Mouse (Mus musculus): Measurements from ENCODE around the gene Tbc1d22b. TPM values are rescaled to one million over a fixed set of nuclear protein-coding genes. Genes with fewer than 3 reads are reported as not detected.

The Tbc1d22b gene
- 53.5 TPM for total RNA-seq (2023)

DNA sequence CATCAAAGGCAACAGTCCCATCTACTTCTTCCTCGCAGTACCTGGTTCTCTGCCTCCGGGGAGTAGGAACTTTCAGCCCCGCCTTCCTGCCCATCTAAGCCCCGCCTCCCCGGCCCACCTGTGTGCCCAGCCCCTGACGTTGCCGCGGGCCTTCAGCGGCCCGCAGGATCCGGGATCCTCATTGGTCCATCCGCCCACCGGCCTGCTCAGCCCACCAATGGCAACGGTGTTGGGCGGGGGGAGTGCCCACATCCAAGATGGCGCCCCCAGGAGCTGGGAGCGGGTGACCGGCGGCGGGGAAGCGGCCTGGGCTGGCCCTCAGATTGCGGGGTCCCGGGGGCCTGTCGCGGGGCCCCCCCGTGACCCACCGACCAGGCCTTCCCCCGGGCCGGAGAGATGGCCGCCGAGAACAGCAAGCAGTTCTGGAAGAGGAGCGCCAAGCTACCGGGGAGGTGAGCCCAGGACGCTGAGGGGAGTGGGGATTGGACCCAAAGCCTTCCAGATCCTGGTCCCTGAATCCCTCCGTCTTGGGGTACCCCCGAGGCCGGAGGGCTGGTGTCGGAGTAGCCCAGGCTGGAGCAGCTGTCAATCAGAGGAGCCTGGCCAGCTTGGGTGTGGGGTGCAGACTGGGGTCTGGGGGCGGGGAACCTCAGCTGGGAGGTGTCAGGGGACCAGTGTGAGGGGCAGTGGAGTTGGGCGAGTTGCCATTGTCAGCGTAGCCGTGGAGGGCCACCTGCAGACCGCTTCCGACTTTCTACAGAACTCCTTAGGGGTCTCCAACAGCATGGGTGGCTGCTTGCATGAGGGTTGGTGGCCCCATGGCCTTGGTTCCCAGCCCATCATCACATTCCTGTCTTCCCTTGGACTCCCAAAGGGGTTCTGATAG lies at the start of gene Tbc1d22b, which contains the start of gene Gm17657:
Gene Tbc1d22b, plus strand, starts transcription at position 243 of the 886 bp plus-strand sequence.
Gene Gm17657, minus strand, starts transcription at position 96 of the 886 bp plus-strand sequence.

DNA sequence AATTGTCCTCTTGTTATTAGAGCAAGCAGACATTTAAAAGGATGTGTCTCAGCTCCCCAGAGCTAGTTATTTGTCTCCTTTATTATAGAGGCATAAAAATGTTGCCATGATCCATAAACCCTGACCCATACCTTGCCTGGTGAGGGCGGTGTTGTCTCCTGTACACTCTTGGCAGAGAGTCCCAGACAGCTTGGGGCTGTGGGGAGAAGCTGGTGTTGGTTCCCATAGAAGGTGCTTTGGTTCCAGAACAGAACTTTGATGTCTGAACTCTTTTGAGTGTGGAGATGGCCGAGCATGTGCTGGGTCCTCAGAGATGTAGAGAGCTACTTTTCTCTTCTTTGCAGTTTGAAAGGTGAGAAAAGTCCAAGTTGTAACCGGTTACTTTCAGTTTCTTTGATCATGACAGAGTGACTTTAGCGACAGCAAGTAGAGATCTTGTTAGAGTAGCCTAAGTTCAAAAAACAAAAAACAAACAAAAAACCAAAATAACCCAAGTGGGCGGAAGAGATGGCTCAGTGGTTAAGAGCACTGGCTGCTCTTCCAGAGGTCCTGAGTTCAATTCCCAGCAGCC lies 2.7 kb downstream of the Tbc1d22b start, which contains the start of gene Tmem217:
Gene Tmem217, minus strand, starts transcription at position 224 of the 571 bp plus-strand sequence.

DNA sequence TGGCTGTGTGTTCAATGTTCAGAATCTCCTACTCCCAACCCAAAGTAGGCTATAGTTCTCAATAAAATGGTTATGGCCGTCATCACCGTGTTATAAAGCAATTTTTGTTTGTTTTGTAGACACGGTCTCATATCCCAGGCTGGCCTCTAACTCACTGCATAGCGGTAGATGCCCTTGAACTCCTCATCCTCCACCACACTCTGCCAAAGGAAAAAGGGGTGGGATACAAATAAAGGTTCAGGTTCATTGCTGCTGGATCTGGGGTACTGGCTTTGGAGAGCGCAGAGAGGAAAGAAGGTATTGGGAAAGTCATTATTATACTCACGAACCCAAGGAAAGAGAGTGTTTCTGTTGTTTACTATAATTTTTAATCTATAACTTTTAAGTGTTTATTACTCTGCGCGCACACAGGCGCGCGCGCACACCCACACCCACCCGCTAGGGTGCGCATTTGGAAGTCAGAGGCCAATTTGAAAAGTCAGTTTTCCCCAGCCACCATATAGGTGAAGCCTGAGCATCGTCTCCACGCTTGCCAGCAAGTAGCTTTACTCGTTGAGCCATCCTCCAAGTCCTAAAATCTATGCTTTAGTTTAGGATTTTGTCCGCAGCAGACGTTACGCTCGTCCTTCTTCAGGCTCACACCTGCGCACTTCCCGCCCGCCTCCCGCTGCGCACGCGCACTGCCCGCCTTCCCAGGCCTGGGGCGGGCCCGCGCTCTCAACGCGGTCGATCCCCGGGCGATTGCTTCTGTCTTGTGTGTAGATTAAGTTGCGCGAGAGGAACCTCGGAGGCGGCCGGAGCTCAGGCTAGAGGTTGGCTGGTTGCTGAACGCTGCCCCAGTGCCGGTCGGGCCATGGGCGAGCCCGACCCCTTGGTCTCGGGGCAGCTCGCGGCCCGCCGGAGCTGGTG lies 64.8 kb downstream of the Tbc1d22b start, which contains the start of the genes Rnf8 and Gm28043:
Gene Rnf8, plus strand, starts transcription at position 676 of the 909 bp plus-strand sequence.
Gene Gm28043, plus strand, starts transcription at position 762 of the 909 bp plus-strand sequence.

Other genes with a start within 250 kb of the Tbc1d22b start
- gene Pi16, start 232.1 kb upstream of the Tbc1d22b start, total RNA-seq (2023), result 1.8 TPM
- 62.3 TPM for gene Mtch1, start 201.9 kb upstream of the Tbc1d22b start, total RNA-seq (2023)
- 13.6 TPM for gene Fgd2, start 188.9 kb upstream of the Tbc1d22b start, total RNA-seq (2023)
- gene Pim1, start 59.0 kb upstream of the Tbc1d22b start, total RNA-seq (2023), result 484 TPM
- not detected for gene Gm17657, start 147 bp upstream of the Tbc1d22b start, total RNA-seq (2023)
- not detected for gene Tmem217, start 2.6 kb downstream of the Tbc1d22b start, total RNA-seq (2023)
- 55.4 TPM for gene Rnf8, start 65.0 kb downstream of the Tbc1d22b start, total RNA-seq (2023)
- 8.6 TPM for gene Gm28043, start 65.1 kb downstream of the Tbc1d22b start, total RNA-seq (2023)
- 102 TPM for gene Cmtr1, start 110.8 kb downstream of the Tbc1d22b start, total RNA-seq (2023)
- 10.3 TPM for gene Ccdc167, start 167.3 kb downstream of the Tbc1d22b start, total RNA-seq (2023)